Mouse (Mus musculus) heart, adult 2 months (tissue): ENCODE data around the gene Has1. TPM values are rescaled to one million over a fixed set of nuclear protein-coding genes. Genes with fewer than 3 reads are reported as not detected.
"Not testable (repeated sequence)": the region's sequence is repeated elsewhere in the genome, so short reads cannot be mapped to it uniquely, and the experiment has no call there.

Experiments used
- DNase-seq, 2 experiments: peaks; one replicate each; pipeline ENCODE4 v3.0.0; 2021
- H3K27ac ChIP-seq: fragments of 200-600 bp; 2 replicates; pipeline ENCODE4 v1.8.1; 2022
- H3K27me3 ChIP-seq: fragments of 200-500 bp; 2 replicates; pipeline ENCODE4 v1.6.1; 2012; ENCODE audit warnings: mild to moderate bottlenecking, low read length, inconsistent platforms, mixed read lengths; ENCODE audit not compliant: control insufficient read depth, insufficient read depth
- H3K36me3 ChIP-seq: fragments of 200-500 bp; 2 replicates; pipeline ENCODE4 v1.6.1; 2012; ENCODE audit warnings: low read length, inconsistent platforms; ENCODE audit not compliant: control insufficient read depth, insufficient read depth
- H3K4me1 ChIP-seq: fragments of 200-500 bp; 2 replicates; pipeline ENCODE4 v1.6.1; 2011; ENCODE audit warnings: low read length; ENCODE audit not compliant: control insufficient read depth, insufficient read depth
- H3K4me3 ChIP-seq: fragments of 200-600 bp; 2 replicates; pipeline ENCODE4 v1.8.1; 2022
- H3K79me2 ChIP-seq: fragments of 200-500 bp; replicated peaks from 2 replicates; pipeline ENCODE4 v1.6.1; 2012; ENCODE audit warnings: mild to moderate bottlenecking, inconsistent platforms, low read length, moderate library complexity, mixed read lengths; ENCODE audit not compliant: control insufficient read depth, insufficient read depth
- H3K9ac ChIP-seq: fragments of 200-500 bp; 2 replicates; pipeline ENCODE4 v1.6.1; 2012; ENCODE audit warnings: low read depth, mild to moderate bottlenecking, control low read depth, inconsistent platforms, low read length, mixed read lengths
- CTCF ChIP-seq: fragments of 200-600 bp; IDR thresholded peaks from 2 replicates; pipeline ENCODE4 v1.8.1; 2022; ENCODE audit warnings: antibody characterized with exemption, mild to moderate bottlenecking, moderate library complexity
- EP300 ChIP-seq: fragments of 200-500 bp; IDR thresholded peaks from 2 replicates; pipeline ENCODE4 v1.6.1; 2011; ENCODE audit warnings: low read depth, low read length, control low read depth; ENCODE audit not compliant: insufficient read depth
- POLR2A ChIP-seq: fragments of 200-500 bp; IDR thresholded peaks from 2 replicates; pipeline ENCODE4 v1.6.1; 2011; ENCODE audit warnings: mild to moderate bottlenecking, low read depth, low read length, control low read depth; ENCODE audit not compliant: insufficient read depth
- WGBS: fragments of 180-500 bp; shearing (Covaris S2); methylation state at CpG from one replicate; pipeline ENCODE4 v1.1.7; 2018; 5-methylcytosine and 5-hydroxymethylcytosine counted together
- intact Hi-C: fragments of 180-260 bp; cut with DNase I; formaldehyde crosslinking; loops from one replicate; pipeline ENCODE4 v1.15.1; 2025
- polyA plus RNA-seq: library from polyadenylated mRNA; depleted of rRNA; stranded (reverse); fragments of >200 nt; gene quantifications from 2 replicates; pipeline ENCODE4 v1.2.3, GENCODE M21; 2012
- total RNA-seq, 2 experiments: library from RNA; stranded (reverse); gene quantifications; 2 replicates each; pipeline ENCODE4 v1.2.3; 2021

The Has1 gene
- total and polyA plus RNA-seq, 3 experiments = 0.18 to 0.80 (median 0.25) TPM

GRCm38 (mm10) chr17:17848988-17849387, 6.0 kb downstream of the Has1 start:
- H3K79me2 ChIP-seq = no peaks in the 10 kb centered on the region
- H3K4me3 ChIP-seq = no peak overlapping the region
- no peak overlapping the region for H3K27ac ChIP-seq
- DNase-seq = no peak
- H3K36me3 ChIP-seq = no peaks in the 10 kb centered on the region
- WGBS = 55% methylated on average over 2 of the region's 2 CpGs
- H3K4me1 ChIP-seq = no peaks in the 10 kb centered on the region
- H3K27me3 ChIP-seq = no peaks in the 10 kb centered on the region
- no peak overlapping the region for H3K9ac ChIP-seq
- TF ChIP-seq EP300 = no peak
- TF ChIP-seq POLR2A = no peak
- no peak for TF ChIP-seq CTCF
- intact Hi-C loops = no loop called here

DNA sequence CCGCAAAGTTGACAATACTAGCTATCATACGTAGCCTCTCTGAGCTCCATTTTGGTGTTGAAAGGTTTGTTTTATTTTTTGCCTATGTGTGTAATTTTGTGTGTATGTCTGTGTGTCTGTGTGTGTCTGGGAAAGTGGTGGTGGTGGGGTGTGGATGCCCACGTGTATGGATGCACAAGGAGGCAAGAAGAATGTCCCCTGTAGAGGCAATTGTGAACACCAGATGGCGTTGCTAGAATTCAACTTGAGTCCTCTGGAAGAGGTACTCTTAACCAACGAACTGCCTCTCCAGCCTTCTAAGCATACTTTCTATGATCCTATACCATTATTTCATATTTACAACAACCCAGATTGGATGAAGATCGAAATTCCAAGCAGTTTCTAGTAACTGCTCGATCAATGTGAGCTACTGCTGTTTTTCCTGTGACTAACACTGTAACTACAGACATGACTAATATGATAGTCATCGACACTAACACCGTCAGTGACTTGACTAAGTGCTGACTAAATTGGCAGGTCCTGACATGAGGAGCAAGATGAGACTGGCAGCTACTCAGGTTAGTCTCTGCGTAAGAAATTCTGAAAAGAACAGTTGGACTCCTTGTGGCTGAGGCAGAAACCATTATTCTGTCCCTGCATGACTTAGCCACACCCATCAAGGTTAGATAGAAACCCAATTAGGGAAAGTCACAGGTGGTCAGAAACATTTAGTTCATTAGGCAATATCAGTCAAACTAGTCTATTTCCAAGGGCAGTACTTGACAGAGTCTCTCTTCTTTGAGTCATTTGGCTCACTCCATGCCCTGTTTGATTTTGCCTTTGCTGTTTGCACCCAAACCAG, 9.6 kb downstream of the Has1 start:
- Histone ChIP-seq H3K27ac (no peak overlapping the region), H3K27me3 (no peaks in the 10 kb centered on the region), H3K4me1 (no peaks in the 10 kb centered on the region), H3K4me3 (no peak overlapping the region), H3K36me3 (no peaks in the 10 kb centered on the region), H3K9ac (no peak overlapping the region), H3K79me2 (no peaks in the 10 kb centered on the region)
- intact Hi-C loops = no loop called here
- WGBS = 73% methylated on average over 10 of the region's 10 CpGs
- DNase-seq = no peak
- peak; percentile 46 for TF ChIP-seq CTCF
- TF ChIP-seq POLR2A = no peak
- no peak for TF ChIP-seq EP300

DNA sequence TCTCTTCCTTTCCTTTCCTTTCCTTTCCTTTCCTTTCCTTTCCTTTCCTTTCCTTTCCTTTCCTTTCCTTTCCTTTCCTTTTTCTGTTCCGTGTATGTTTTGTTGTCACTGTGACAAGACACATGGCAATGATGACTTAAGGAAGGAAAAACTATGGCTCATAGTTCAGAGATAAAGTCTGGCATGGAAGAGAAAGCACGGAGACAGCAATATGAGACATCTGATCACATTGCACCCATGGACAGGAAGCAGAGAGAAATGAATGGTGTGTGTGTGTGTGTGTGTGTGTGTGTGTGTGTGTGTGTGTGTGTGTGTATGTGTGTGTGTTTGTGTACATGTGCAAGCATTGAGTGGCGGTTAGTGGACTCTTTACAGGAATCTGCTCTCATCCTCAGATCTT, 10.4 kb downstream of the Has1 start:
- not testable (repeated sequence) for H3K9ac ChIP-seq, H3K27me3 ChIP-seq
- intact Hi-C loops = loop anchor here (5.0 kb wide), 1 partner anchor 53 kb away; no protein-coding TSS in a partner anchor

DNA sequence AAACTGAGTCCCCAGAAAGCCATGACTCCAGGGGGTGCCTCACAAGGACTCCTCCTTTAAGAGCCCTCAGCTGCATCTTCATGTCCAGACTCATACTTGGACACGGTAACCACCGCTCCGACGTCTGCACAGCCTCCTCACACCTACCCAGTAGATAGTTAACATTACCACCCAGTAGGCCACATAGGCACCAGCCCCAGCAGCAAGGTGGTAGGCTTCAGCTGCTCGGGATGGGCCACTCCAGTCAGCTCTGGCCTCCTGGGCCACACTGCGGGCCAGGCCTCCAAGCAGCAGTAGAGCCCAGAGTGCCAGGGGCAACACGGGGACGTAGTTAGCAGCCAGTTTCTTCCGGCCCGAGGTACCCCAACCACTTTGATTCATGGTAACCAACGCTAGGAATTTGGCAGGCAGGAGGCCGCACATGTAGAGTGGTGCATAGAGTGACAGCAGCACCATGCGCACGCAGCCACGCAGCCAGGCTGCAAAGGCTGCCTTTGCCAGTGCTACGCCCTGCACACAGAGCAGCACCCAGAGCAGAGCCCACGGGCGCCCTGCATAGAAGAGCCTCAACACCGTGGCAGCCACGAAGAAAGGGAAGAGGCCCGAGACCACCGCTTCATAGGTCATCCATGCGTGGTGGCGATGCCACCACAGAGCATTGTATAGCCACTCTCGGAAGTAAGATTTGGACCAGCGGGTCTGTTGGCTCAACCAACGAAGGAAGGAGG, 11.3 kb downstream of the Has1 start:
- H3K4me3 ChIP-seq = no peak overlapping the region
- WGBS = 67% methylated on average over 27 of the region's 27 CpGs
- H3K27ac ChIP-seq = no peak overlapping the region
- intact Hi-C loops = loop anchor here (5.0 kb wide), 1 partner anchor 54 kb away; no protein-coding TSS in a partner anchor
- H3K79me2 ChIP-seq = no peaks in the 10 kb centered on the region
- no peaks in the 10 kb centered on the region for H3K4me1 ChIP-seq
- no peaks in the 10 kb centered on the region for H3K27me3 ChIP-seq
- DNase-seq = no peak
- no peak for TF ChIP-seq CTCF
- no peak for TF ChIP-seq POLR2A
- TF ChIP-seq EP300 = no peak
- H3K9ac ChIP-seq = no peak overlapping the region
- H3K36me3 ChIP-seq = no peaks in the 10 kb centered on the region; the same call in 1 of the 2 replicates

More for the DNA sequence above, 10.4 kb downstream of the Has1 start:
- H3K4me3 ChIP-seq, H3K27ac ChIP-seq, H3K4me1 ChIP-seq, H3K79me2 ChIP-seq, H3K36me3 ChIP-seq, DNase-seq: not testable (repeated sequence)
- WGBS = 47% methylated on average over 3 of the region's 3 CpGs

GRCm38 (mm10) chr17:17840796-17841195, 14.2 kb downstream of the Has1 start:
- no peak overlapping the region for H3K27ac ChIP-seq
- no peaks in the 10 kb centered on the region; the same call in 1 of the 2 replicates for H3K36me3 ChIP-seq
- 94% methylated on average over 7 of the region's 7 CpGs for WGBS
- no peak for DNase-seq
- intact Hi-C loops = loop anchor here (5.0 kb wide), 1 partner anchor 57 kb away; no protein-coding TSS in a partner anchor
- H3K4me1 ChIP-seq = no peaks in the 10 kb centered on the region; the same call in 1 of the 2 replicates
- H3K27me3 ChIP-seq = no peaks in the 10 kb centered on the region
- H3K9ac ChIP-seq = no peak overlapping the region
- TF ChIP-seq POLR2A (no peak), CTCF (no peak), EP300 (no peak)
- no peaks in the 10 kb centered on the region for H3K79me2 ChIP-seq
- no peak overlapping the region for H3K4me3 ChIP-seq

GRCm38 (mm10) chr17:17839276-17839675, 15.7 kb downstream of the Has1 start:
- Histone ChIP-seq H3K79me2 (no peaks in the 10 kb centered on the region), H3K9ac (no peak overlapping the region), H3K36me3 (no peaks in the 10 kb centered on the region; the same call in 1 of the 2 replicates), H3K4me1 (no peaks in the 10 kb centered on the region; the same call in 1 of the 2 replicates), H3K27ac (no peak overlapping the region), H3K4me3 (no peak overlapping the region), H3K27me3 (no peaks in the 10 kb centered on the region)
- intact Hi-C loops = loop anchor here (5.0 kb wide), 2 partner anchors 72 to 217 kb away; no protein-coding TSS in a partner anchor
- WGBS = 97% methylated on average over 2 of the region's 2 CpGs
- DNase-seq = no peak
- TF ChIP-seq EP300 (no peak), CTCF (no peak), POLR2A (no peak)
